Mouse (Mus musculus) ES-E14 (cell line): ENCODE measurements at regions not wholly inside any gene's neighbourhood (a gene's known extent, or its start where the extent isn't known, plus 50 kb on each side); places are given as distances from the start of the nearest gene placed in this dataset.

Source experiments
- DNase-seq: peaks from one replicate; pipeline ENCODE4 v3.0.0-alpha.2; 2013; ENCODE audit warnings: low read depth, low spot score
- H3K27ac ChIP-seq: 2 replicates; pipeline ENCODE4 v1.5.1; 2012; ENCODE audit warnings: low read depth, mild to moderate bottlenecking, low read length, moderate library complexity, mixed read lengths; ENCODE audit not compliant: poor library complexity, insufficient read depth, severe bottlenecking
- H3K36me3 ChIP-seq: 2 replicates; pipeline ENCODE4 v1.6.1; 2012; ENCODE audit warnings: mild to moderate bottlenecking, low read length, moderate library complexity, mixed read lengths; ENCODE audit not compliant: control insufficient read depth, poor library complexity, insufficient read depth, severe bottlenecking
- H3K4me1 ChIP-seq, 2 experiments: fragments of 150-350 bp in 1 of 2; sonication (generic) in 1 of 2; 2 replicates each; pipeline ENCODE4 v1.6.1; 2012; ENCODE audit warnings: low read length in 2 of 2, mild to moderate bottlenecking in 1 of 2, mixed read lengths in 1 of 2; ENCODE audit not compliant: control insufficient read depth in 2 of 2, insufficient read depth in 2 of 2, poor library complexity in 1 of 2
- H3K4me3 ChIP-seq, 2 experiments: fragments of 150-350 bp in 1 of 2; sonication (generic) in 1 of 2; 2 replicates each; pipeline ENCODE4 v1.5.1; 2012; ENCODE audit warnings: low read length in 2 of 2, low read depth in 1 of 2, mild to moderate bottlenecking in 1 of 2, mixed read lengths in 1 of 2; ENCODE audit not compliant: insufficient read depth in 1 of 2, poor library complexity in 1 of 2, severe bottlenecking in 1 of 2
- H3K9ac ChIP-seq: 2 replicates; pipeline ENCODE4 v1.6.1; 2012; ENCODE audit warnings: low read depth, mild to moderate bottlenecking, low read length, mixed read lengths; ENCODE audit not compliant: poor library complexity, insufficient read depth, severe bottlenecking
- H3K9me3 ChIP-seq: fragments of 150-350 bp; sonication (generic); 2 replicates; pipeline ENCODE4 v1.6.1; 2012; ENCODE audit warnings: low read depth, mild to moderate bottlenecking, low read length; ENCODE audit not compliant: control insufficient read depth, insufficient read depth
- CHD2 ChIP-seq: IDR thresholded peaks from 2 replicates; pipeline ENCODE4 v1.6.1; 2014; ENCODE audit warnings: mild to moderate bottlenecking, low read depth, low read length, inconsistent platforms
- HCFC1 ChIP-seq: IDR thresholded peaks from 2 replicates; pipeline ENCODE4 v1.6.1; 2012; ENCODE audit warnings: low read length, inconsistent platforms, borderline replicate concordance; ENCODE audit not compliant: insufficient read depth
- MAFK ChIP-seq: IDR thresholded peaks from 2 replicates; pipeline ENCODE4 v1.6.1; 2014; ENCODE audit warnings: mild to moderate bottlenecking, low read depth, low read length, inconsistent platforms; ENCODE audit not compliant: insufficient read depth
- ZC3H11A ChIP-seq: IDR thresholded peaks from 2 replicates; pipeline ENCODE4 v1.6.1; 2012; ENCODE audit warnings: low read depth, mild to moderate bottlenecking, inconsistent platforms, low read length, borderline replicate concordance
- ZNF384 ChIP-seq: IDR thresholded peaks from 2 replicates; pipeline ENCODE4 v1.6.1; 2012; ENCODE audit warnings: low read depth, low read length, inconsistent platforms
- in situ Hi-C, 2 experiments: fragments of 600-800 bp; cut with MboI; formaldehyde crosslinking; loops; one replicate each; pipeline ENCODE4 v1.15.1; 2025; ENCODE audit warnings: low sequenced_read_pairs in 2 of 2, inconsistent platforms in 1 of 2; ENCODE audit not compliant: unreplicated experiment in 2 of 2

- in situ Hi-C loops = no loop called here
- no peaks in the 10 kb centered on the region for H3K36me3 ChIP-seq
- TF ChIP-seq ZC3H11A (no peak), ZNF384 (no peak), MAFK (no peak), HCFC1 (no peak), CHD2 (no peak)
Measured at GRCm38 (mm10) chr3:150205902-150206301, 1215.5 kb upstream of the Adgrl2 start.

GRCm38 (mm10) chr3:150233279-150233678, 1204.4 kb upstream of the Adgrl4 start:
- no peak for DNase-seq
- no peak overlapping the region for H3K4me3 ChIP-seq
- no peak for TF ChIP-seq ZC3H11A
- TF ChIP-seq CHD2 = no peak
- TF ChIP-seq ZNF384 = no peak
- no peak for TF ChIP-seq HCFC1
- no peak for TF ChIP-seq MAFK
- in situ Hi-C loops = no loop called here
- H3K27ac ChIP-seq = no peak overlapping the region
- no peak overlapping the region for H3K9ac ChIP-seq
- no peaks in the 10 kb centered on the region for H3K9me3 ChIP-seq
- H3K4me1 ChIP-seq = no peaks in the 10 kb centered on the region
- no peaks in the 10 kb centered on the region for H3K36me3 ChIP-seq

More at GRCm38 (mm10) chr3:150205902-150206301, 1215.5 kb upstream of the Adgrl2 start:
- H3K9me3 ChIP-seq = no peaks in the 10 kb centered on the region
- H3K4me1 ChIP-seq = no peaks in the 10 kb centered on the region
- DNase-seq = no peak
- no peak overlapping the region for H3K4me3 ChIP-seq
- H3K27ac ChIP-seq = no peak overlapping the region
- no peak overlapping the region for H3K9ac ChIP-seq

- Histone ChIP-seq H3K36me3 (no peaks in the 10 kb centered on the region), H3K4me3 (no peak overlapping the region), H3K9me3 (no peaks in the 10 kb centered on the region), H3K4me1 (no peaks in the 10 kb centered on the region), H3K9ac (no peak overlapping the region), H3K27ac (no peak overlapping the region)
- no peak for DNase-seq
- TF ChIP-seq HCFC1 = no peak
- no peak for TF ChIP-seq CHD2
- no peak for TF ChIP-seq MAFK
- no peak for TF ChIP-seq ZC3H11A
- no peak for TF ChIP-seq ZNF384
- in situ Hi-C loops = no loop called here
Measured at GRCm38 (mm10) chr3:150236946-150237600, 1200.6 kb upstream of the Adgrl4 start.

GRCm38 (mm10) chr3:150275038-150275437, 1162.6 kb upstream of the Adgrl4 start:
- Histone ChIP-seq H3K4me1 (no peaks in the 10 kb centered on the region), H3K27ac (no peak overlapping the region), H3K36me3 (no peaks in the 10 kb centered on the region), H3K9me3 (no peaks in the 10 kb centered on the region), H3K4me3 (no peak overlapping the region), H3K9ac (no peak overlapping the region)
- in situ Hi-C loops = no loop called here
- DNase-seq = no peak
- no peak for TF ChIP-seq ZC3H11A
- TF ChIP-seq HCFC1 = no peak
- no peak for TF ChIP-seq CHD2
- TF ChIP-seq MAFK = no peak
- TF ChIP-seq ZNF384 = no peak

- DNase-seq = no peak
- TF ChIP-seq ZC3H11A (no peak), CHD2 (no peak), ZNF384 (no peak)
- in situ Hi-C loops = no loop called here
- H3K9me3 ChIP-seq = no peaks in the 10 kb centered on the region
- H3K9ac ChIP-seq = no peak overlapping the region
- no peak overlapping the region for H3K27ac ChIP-seq
- H3K36me3 ChIP-seq = no peaks in the 10 kb centered on the region
- no peaks in the 10 kb centered on the region for H3K4me1 ChIP-seq
- no peak overlapping the region for H3K4me3 ChIP-seq
Measured at GRCm38 (mm10) chr3:150296057-150296710, 1141.5 kb upstream of the Adgrl4 start.
